Mouse (Mus musculus) forebrain, embryonic 15.5 days (tissue): ENCODE measurements around the gene Tnrc6b. TPM values are rescaled to one million over a fixed set of nuclear protein-coding genes. Genes with fewer than 3 reads are reported as not detected.

Experiments
- ATAC-seq: fragments of 200-750 bp; cut with Nextera tagmentation; replicated peaks from 2 replicates; pipeline ENCODE4 v1.8.0; 2017; ENCODE audit warnings: mild to moderate bottlenecking, moderate TSS enrichment, moderate library complexity
- H3K27ac ChIP-seq: fragments of 300-500 bp; sonication (generic); replicated peaks from 2 replicates; pipeline ENCODE4 v1.5.1; 2015; ENCODE audit warnings: mild to moderate bottlenecking, inconsistent platforms
- H3K27me3 ChIP-seq: fragments of 300-500 bp; sonication (generic); 2 replicates; pipeline ENCODE4 v1.6.1; 2015; ENCODE audit warnings: inconsistent platforms
- H3K36me3 ChIP-seq: fragments of 300-500 bp; sonication (generic); 2 replicates; pipeline ENCODE4 v1.6.1; 2015; ENCODE audit warnings: mild to moderate bottlenecking, inconsistent platforms
- H3K4me1 ChIP-seq: fragments of 300-500 bp; sonication (generic); 2 replicates; pipeline ENCODE4 v1.6.1; 2015; ENCODE audit warnings: inconsistent platforms
- H3K4me2 ChIP-seq: fragments of 300-500 bp; sonication (generic); replicated peaks from 2 replicates; pipeline ENCODE4 v1.6.1; 2015; ENCODE audit warnings: mild to moderate bottlenecking, inconsistent platforms
- H3K4me3 ChIP-seq: fragments of 300-500 bp; sonication (generic); 2 replicates; pipeline ENCODE4 v1.5.1; 2015; ENCODE audit warnings: mild to moderate bottlenecking, inconsistent platforms
- H3K9ac ChIP-seq: fragments of 300-500 bp; sonication (generic); replicated peaks from 2 replicates; pipeline ENCODE4 v1.6.1; 2015; ENCODE audit warnings: mild to moderate bottlenecking, inconsistent platforms
- H3K9me3 ChIP-seq: fragments of 300-500 bp; sonication (generic); 2 replicates; pipeline ENCODE4 v1.6.1; 2016; ENCODE audit warnings: inconsistent platforms
- WGBS: fragments of 180-500 bp; shearing (Covaris S2); methylation state at CpG from one replicate; pipeline ENCODE4 v1.1.7; 2015; ENCODE audit warnings: mixed read lengths; 5-methylcytosine and 5-hydroxymethylcytosine counted together
- polyA plus RNA-seq: library from polyadenylated mRNA; unstranded; fragments of >200 nt; fragmentation: Nextera tagmentation; extraction: Ambion mirVana; gene quantifications from 2 replicates; pipeline ENCODE4 v1.2.1, GENCODE M21; 2015

Tnrc6b gene
- polyA plus RNA-seq = 34.2 and 35.2 TPM in 2 replicates

DNA sequence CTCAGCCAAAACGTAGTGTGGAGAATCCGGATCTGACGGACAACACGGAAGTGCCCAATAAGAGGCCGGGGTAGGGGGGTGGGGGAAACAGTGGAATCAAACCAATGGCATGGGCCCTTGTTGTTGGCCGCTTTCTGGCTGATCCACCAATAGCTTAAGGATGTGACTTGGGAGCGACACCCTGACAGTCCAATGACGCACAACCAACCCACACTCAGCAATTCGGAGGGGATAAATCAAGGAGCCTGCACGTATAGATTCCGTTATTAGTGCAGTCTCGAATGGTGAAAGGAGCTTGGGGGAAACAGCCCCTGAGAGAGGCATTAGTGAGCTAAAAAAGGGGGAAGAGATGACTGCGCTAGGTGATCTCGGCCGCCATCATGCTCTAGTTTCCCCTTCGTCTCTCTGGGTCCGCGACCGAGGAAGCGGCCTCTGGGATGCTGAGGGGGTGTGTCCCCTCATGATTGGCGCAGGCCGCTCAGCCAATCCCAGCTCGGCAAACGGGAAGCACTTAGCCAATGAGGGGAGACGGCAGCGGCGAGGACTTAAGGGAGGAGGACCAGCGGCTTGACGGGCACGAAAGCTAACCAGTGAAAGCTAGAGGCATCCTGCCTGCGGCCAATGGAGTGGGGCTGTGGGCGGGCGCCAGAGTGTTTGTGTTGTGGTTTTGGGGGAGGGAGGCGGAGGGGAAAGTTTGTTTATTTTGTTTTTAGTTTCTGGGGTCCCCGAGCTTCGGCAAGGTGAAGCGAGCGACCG is at the start of gene Tnrc6b:
Tnrc6b (plus strand) TSS at position 706 of the 756 bp plus-strand sequence.
- Histone ChIP-seq H3K4me3 (peak within 1 kb of the TSS; percentile 100), H3K4me2 (peak within 1 kb of the TSS; percentile 88), H3K9me3 (no peaks in the 10 kb centered on the region), H3K9ac (peak within 1 kb of the TSS; percentile 81), H3K27ac (peak within 1 kb of the TSS; percentile 99), H3K4me1 (peaks cover 43% of the 10 kb centered on the region), H3K36me3 (no peaks in the 10 kb centered on the region), H3K27me3 (no peaks in the 10 kb centered on the region)
- ATAC-seq = peak; percentile 97
- WGBS = under 1% methylated on average over 39 of the region's 39 CpGs

DNA sequence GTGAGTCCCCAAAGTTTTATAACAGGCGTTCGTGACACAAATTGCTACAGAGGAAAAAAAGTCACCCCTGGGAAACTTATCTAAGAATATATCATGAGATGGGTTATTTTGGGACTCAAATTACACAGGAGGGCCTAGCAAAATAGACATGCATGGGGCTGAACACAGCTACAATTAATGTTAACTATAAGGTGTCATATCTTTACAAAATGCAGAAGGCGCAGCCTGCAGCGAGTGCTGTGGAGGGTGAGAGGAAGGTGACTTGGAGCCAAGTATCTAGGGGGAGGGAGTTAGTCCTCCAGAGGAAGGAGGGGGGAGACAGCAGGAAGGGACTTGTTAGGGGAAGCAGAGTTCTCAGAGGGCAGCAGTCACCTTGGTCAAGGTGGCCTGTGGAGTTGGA is 46.7 kb upstream of the Tnrc6b start:
- H3K4me1 ChIP-seq = 0 out of 2 replicates have a peak, but pooled peaks cover under 1% of the 10 kb centered on the region
- ATAC-seq = no peak
- WGBS = 78% methylated on average over 4 of the region's 4 CpGs

DNA sequence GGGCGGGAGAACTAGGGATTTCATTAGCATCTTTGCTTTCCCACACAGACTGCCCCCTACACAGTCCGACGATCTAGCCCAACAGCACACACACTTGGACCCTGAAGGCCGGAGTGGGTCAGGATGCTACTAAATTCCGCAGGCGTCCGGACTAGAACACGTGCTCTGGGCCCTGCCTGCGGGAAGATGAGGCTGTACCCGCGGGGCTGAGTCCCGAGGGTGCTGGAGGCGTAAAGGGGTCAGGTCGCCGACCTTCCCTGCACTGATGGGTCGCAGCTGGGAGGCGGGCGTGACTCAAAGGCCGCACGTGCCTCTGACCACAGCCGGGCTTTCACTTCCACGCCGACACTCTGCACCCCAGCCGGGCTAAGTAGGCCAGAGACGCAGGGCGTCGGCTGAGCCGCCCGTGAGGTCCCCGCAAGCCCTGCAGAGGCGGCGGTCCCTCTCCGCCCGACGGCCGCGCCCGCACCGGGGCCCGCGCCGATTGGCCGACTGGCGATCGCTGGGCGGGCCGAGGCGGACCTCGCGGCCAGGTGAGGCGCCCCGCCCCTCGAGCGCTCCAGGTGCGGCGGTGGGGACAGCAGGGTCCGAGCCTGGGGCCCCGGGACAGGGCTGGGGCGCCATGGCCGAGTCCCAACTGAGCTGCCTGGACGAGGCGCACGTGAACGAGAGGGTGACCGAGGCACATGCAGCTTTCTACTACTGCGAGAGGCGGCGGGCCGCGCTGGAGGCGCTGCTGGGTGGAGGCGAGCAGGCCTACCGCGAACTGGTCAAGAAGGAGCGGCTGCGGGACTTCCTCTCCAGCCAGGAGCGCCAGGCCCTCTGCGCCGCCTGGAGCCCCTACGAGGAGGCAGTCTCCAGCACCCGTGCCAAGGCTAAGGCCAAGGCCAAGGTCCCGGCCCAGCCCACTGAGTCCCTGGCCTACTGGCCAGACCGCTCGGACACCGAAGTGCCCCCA is 39.5 kb upstream of the Tnrc6b start, which contains the start of gene Fam83f:
Fam83f (plus strand) TSS at position 553 of the 958 bp plus-strand sequence.
- Histone ChIP-seq H3K9me3 (no peaks in the 10 kb centered on the region), H3K9ac (peak within 1 kb of the TSS; percentile 33), H3K27ac (no peak within 1 kb of the TSS), H3K4me1 (peaks cover 12% of the 10 kb centered on the region), H3K4me3 (peak within 1 kb of the TSS; percentile 38), H3K27me3 (peaks cover 19% of the 10 kb centered on the region), H3K36me3 (no peaks in the 10 kb centered on the region), H3K4me2 (peak within 1 kb of the TSS; percentile 55)
- peak; percentile 48; the same call in 1 of the 2 replicates for ATAC-seq
- WGBS = 5% methylated on average over 85 of the region's 85 CpGs

More for the DNA sequence above, 46.7 kb upstream of the Tnrc6b start:
- H3K4me2 ChIP-seq = no peak overlapping the region
- no peak overlapping the region for H3K4me3 ChIP-seq
- H3K27me3 ChIP-seq = no peaks in the 10 kb centered on the region
- H3K9me3 ChIP-seq = no peaks in the 10 kb centered on the region
- no peak overlapping the region for H3K9ac ChIP-seq
- H3K27ac ChIP-seq = no peak overlapping the region
- no peaks in the 10 kb centered on the region for H3K36me3 ChIP-seq

GRCm38 (mm10) chr15:80672810-80673209 is 38.3 kb upstream of the Tnrc6b start:
- Histone ChIP-seq H3K4me3 (no peak overlapping the region), H3K27ac (no peak overlapping the region), H3K4me1 (peaks cover 12% of the 10 kb centered on the region), H3K27me3 (peaks cover 19% of the 10 kb centered on the region), H3K36me3 (no peaks in the 10 kb centered on the region), H3K9me3 (no peaks in the 10 kb centered on the region), H3K9ac (no peak overlapping the region), H3K4me2 (no peak overlapping the region)
- 50% methylated on average over 2 of the region's 2 CpGs for WGBS
- no peak for ATAC-seq

DNA sequence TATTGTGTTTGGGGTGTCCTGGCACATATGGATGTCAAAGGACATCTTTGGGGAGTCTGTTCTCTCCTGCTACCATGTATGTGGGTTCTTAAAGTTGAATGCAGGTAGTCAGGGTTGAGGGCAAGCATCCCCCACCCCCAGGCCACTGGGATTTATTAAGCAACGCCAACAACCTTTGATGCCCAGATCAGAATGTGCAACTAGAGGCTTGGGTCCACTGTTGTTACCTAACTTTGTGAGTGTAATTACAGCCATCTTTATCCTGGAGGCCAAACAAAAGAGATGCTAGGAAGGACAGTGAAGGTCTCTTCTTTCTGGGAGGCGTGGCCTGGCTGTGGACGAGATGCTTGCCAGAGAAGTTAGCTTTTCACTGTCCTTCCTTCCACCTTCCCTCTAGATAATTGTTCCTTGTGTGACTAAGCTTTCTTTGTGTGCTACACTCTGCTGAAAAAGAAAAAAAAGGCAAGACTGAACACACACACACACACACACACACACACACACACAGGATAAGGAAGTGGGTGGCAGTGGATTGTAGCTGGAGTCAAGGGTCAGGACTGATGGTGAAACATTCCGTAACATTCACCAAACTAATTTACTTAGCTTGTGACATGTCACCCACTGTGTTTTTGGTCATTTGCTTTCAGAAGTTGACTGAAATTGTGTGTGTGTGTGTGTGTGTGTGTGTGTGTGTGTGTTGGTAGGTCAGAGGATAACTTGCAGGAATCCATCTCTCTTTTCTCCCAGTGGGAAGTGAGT is 37.6 kb upstream of the Tnrc6b start:
- 63% methylated on average over 4 of the region's 4 CpGs for WGBS
- Histone ChIP-seq H3K4me2 (no peak overlapping the region), H3K9ac (no peak overlapping the region), H3K4me3 (no peak overlapping the region), H3K36me3 (no peaks in the 10 kb centered on the region), H3K4me1 (peaks cover 12% of the 10 kb centered on the region), H3K27ac (no peak overlapping the region), H3K27me3 (peaks cover 19% of the 10 kb centered on the region), H3K9me3 (no peaks in the 10 kb centered on the region)
- no peak for ATAC-seq

DNA sequence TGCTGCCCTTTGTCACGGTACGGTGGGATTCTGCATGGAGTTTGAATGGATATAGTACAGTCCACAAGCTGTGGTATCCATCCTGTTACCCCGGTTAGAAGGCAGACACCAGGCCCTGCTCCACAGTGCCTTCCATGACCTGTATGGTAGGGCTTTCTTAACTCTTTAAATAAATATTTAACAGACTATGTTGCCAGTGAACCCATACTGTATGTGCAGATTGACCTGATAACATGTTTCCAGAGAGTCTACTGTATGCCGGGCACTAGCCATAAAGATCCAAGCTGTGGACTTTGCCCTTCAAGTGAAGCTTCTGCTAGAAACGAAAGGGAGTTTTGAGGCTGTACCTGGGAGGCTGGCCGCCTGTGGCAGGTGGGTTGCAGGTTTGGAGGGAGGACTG is 36.4 kb upstream of the Tnrc6b start:
- no peaks in the 10 kb centered on the region for H3K9me3 ChIP-seq
- no peak overlapping the region for H3K9ac ChIP-seq
- H3K27ac ChIP-seq = no peak overlapping the region
- 89% methylated on average over 6 of the region's 6 CpGs for WGBS
- H3K4me3 ChIP-seq = no peak overlapping the region
- no peaks in the 10 kb centered on the region for H3K36me3 ChIP-seq
- ATAC-seq = no peak
- H3K4me2 ChIP-seq = no peak overlapping the region
- peaks cover 18% of the 10 kb centered on the region for H3K4me1 ChIP-seq
- H3K27me3 ChIP-seq = peaks cover 19% of the 10 kb centered on the region

DNA sequence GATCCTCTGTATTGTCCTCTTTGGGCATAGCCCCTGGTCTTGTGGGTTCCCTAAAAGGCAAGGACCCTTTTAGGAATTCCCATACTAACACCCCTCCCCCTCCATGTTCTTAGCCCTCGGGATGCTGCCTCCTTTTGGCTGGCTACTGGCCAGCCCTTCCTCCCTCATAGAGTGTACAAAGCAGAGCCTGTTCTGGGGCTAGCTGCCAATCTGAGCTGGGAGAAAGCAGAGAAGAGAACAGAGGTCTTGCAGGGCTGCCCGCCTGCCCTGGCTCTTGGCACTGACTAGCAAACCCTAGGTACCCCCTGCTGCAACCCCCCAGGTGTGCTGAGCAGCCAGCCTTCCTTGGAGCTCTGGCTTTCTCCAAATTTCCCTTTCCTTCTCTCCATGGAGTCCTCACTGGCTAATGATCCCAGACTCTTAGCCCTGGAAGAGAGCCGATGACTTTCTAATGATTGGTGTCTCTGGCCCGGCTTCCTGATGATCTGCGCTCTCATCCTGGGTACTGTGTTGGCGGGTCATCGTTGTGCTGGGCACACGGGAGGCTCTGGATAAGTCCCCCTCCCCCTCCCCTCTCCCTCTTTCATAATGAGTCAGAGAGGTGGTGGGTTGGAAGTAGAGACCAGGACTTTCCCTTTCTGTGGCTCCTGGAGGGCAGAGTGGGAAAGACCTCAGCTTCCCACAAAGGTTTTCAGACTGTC is 31.4 kb upstream of the Tnrc6b start:
- Histone ChIP-seq H3K27me3 (no peaks in the 10 kb centered on the region), H3K4me3 (no peak overlapping the region), H3K27ac (no peak overlapping the region), H3K36me3 (no peaks in the 10 kb centered on the region), H3K4me2 (no peak overlapping the region), H3K9ac (no peak overlapping the region), H3K4me1 (peaks cover 29% of the 10 kb centered on the region), H3K9me3 (no peaks in the 10 kb centered on the region)
- 20% methylated on average over 8 of the region's 8 CpGs for WGBS
- peak; percentile 69; the same call in 1 of the 2 replicates for ATAC-seq

DNA sequence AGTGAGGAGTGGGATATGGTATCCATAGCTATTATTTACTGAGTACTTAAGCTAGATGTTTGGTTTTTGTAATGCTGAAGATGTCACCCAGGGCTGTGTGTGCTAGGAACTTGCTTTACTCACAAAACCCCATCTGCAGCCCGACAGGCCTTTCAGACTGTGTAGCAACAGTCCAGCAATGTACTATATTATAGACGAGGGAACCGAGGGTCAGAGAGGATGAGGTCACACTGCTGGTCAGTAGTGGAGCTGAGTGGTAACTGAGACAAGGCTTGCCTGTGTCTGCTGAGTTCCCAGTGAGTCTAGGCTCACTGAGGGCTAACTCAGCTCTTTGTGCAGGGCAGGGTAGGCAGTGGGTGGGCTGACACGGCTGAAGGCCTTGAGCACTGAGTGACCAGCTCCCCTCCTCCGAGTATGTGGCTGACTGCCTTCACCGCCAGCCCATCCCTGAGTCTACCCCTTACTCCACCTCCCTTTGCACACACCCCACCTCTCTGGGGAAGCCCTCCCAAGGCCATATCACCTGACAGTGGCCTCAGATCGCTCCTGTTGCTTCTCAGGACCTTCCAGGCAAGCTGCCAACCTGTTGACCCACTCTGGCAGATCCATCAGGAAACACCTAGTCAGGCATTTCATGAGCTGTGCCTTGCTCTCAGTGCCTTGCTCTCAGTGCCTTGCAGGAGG is 30.6 kb upstream of the Tnrc6b start:
- Histone ChIP-seq H3K4me2 (no peak overlapping the region), H3K9ac (no peak overlapping the region), H3K27me3 (no peaks in the 10 kb centered on the region), H3K4me3 (no peak overlapping the region), H3K27ac (no peak overlapping the region), H3K4me1 (peaks cover 38% of the 10 kb centered on the region), H3K36me3 (no peaks in the 10 kb centered on the region), H3K9me3 (no peaks in the 10 kb centered on the region)
- 58% methylated on average over 7 of the region's 7 CpGs for WGBS
- no peak for ATAC-seq

GRCm38 (mm10) chr15:80681466-80681881 is 29.6 kb upstream of the Tnrc6b start:
- H3K4me3 ChIP-seq = no peak overlapping the region
- H3K9me3 ChIP-seq = no peaks in the 10 kb centered on the region
- no peaks in the 10 kb centered on the region for H3K36me3 ChIP-seq
- H3K4me1 ChIP-seq = peaks cover 40% of the 10 kb centered on the region
- no peak overlapping the region for H3K27ac ChIP-seq
- no peak for ATAC-seq
- no peak overlapping the region for H3K9ac ChIP-seq
- no peaks in the 10 kb centered on the region for H3K27me3 ChIP-seq
- no peak overlapping the region for H3K4me2 ChIP-seq
- 49% methylated on average over 4 of the region's 4 CpGs for WGBS

DNA sequence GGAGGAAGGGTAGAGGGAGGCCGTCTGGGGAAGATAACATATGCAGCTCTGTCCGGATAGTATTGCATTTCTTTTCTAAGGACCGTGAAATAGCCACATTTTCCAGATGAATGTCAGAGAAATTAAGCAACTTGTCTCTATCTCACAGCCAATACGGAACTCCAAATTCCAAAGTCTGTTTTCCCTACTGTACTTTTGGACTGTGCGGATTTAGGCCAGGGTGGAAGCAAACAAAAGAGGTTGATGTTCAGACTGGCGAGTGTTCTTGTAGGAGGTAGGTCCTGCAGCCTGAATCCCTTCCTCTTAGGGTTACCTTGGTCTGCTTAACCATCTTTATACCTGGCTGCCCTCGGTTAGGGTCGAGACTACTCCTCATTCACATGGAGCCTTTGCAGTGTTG is 28.8 kb upstream of the Tnrc6b start:
- Histone ChIP-seq H3K27me3 (no peaks in the 10 kb centered on the region), H3K9ac (no peak overlapping the region), H3K4me3 (no peak overlapping the region), H3K27ac (no peak overlapping the region), H3K36me3 (no peaks in the 10 kb centered on the region), H3K4me2 (no peak overlapping the region), H3K9me3 (no peaks in the 10 kb centered on the region), H3K4me1 (peaks cover 40% of the 10 kb centered on the region)
- WGBS = 93% methylated on average over 8 of the region's 8 CpGs
- ATAC-seq = no peak

DNA sequence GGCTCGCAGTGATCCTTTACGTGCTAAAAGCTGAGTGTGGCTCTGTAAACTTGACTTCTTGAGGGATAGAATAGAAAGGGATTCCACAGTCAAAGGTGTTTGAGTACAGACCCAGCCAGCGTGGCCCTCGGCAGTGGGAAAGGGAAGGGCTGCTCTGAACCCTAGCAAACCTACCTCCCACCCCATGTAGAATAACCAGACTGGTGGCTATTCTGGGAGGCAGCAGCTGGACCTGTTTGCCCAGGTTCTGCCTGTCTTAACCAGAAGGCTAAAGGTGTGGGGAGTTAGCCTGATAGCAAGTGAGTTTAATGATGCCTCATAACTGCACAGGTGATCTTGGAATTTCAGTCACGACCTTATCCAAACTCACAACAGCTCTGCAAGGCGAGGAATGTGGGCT is 28.0 kb upstream of the Tnrc6b start:
- Histone ChIP-seq H3K4me1 (peaks cover 40% of the 10 kb centered on the region), H3K27me3 (no peaks in the 10 kb centered on the region), H3K9me3 (no peaks in the 10 kb centered on the region), H3K27ac (no peak overlapping the region), H3K4me2 (no peak overlapping the region), H3K36me3 (no peaks in the 10 kb centered on the region), H3K9ac (no peak overlapping the region), H3K4me3 (no peak overlapping the region)
- WGBS = 84% methylated on average over 6 of the region's 6 CpGs
- ATAC-seq = no peak
